11 mouse cellular contexts compared by ENCODE assay signal in genomic region chr13:101696827-101697226, GRCm38 (mm10).
A peak's percentile ranks its signal among the peaks of the same experiment; 100 is the strongest.
DNase-seq lines count a peak whose midpoint lies in the region; ATAC-seq and TF ChIP-seq lines count a peak whose summit lies in the region.
"Had no signal": no experiment of that assay in that cellular context is flagged by ENCODE, and none has a peak within 500 bp of the region (broad histone marks: within the 10 kb centered on the region; RNA-seq: fewer than 3 reads in every experiment).

No protein-coding gene starts in this region.

- no peak overlapping the region for H3K4me3 ChIP-seq in lung, adult 2 months (replicated peaks; ENCODE audit: extremely low read depth, low read depth, low read length)
- no peak overlapping the region for H3K4me3 ChIP-seq in lung, postnatal 0 days (ENCODE audit: low read depth, low read length)
- no peak overlapping the region for H3K4me3 ChIP-seq in kidney, embryonic 15.5 days (replicated peaks)
- H3K4me3 ChIP-seq: erythroblast, embryonic 14.5 days had no signal

- H3K27me3 ChIP-seq in lung, postnatal 0 days (replicated peaks; ENCODE audit: insufficient read depth, low read length): no peaks in the 10 kb centered on the region
- H3K27me3 ChIP-seq in kidney, embryonic 15.5 days: no peaks in the 10 kb centered on the region

- H3K4me2 ChIP-seq in lung, postnatal 0 days (replicated peaks; ENCODE audit: low read depth, low read length): no peak overlapping the region
- H3K4me2 ChIP-seq in kidney, embryonic 15.5 days: no peak overlapping the region
- H3K4me2 ChIP-seq: lung, embryonic 14.5 days had no signal

- H3K9ac ChIP-seq in lung, postnatal 0 days (replicated peaks; ENCODE audit: low read depth): no peak overlapping the region
- H3K9ac ChIP-seq in kidney, embryonic 15.5 days: no peak overlapping the region
- H3K9ac ChIP-seq: lung, embryonic 14.5 days had no signal

- H3K9me3 ChIP-seq in lung, postnatal 0 days (ENCODE audit: low read length): no peaks in the 10 kb centered on the region
- no peaks in the 10 kb centered on the region for H3K9me3 ChIP-seq in kidney, embryonic 15.5 days (replicated peaks)

- H3K4me1 ChIP-seq in lung, adult 2 months (ENCODE audit: control insufficient read depth, insufficient read depth, low read length): peaks cover 14% of the 10 kb centered on the region
- H3K4me1 ChIP-seq in lung, postnatal 0 days (ENCODE audit: insufficient read depth, low read depth, low read length): peaks cover 8% of the 10 kb centered on the region; the same call in 1 of the 2 replicates
- H3K4me1 ChIP-seq in kidney, embryonic 15.5 days: peaks cover 60% of the 10 kb centered on the region

- no peak overlapping the region for H3K27ac ChIP-seq in lung, postnatal 0 days (ENCODE audit: low read length)
- peak overlapping the region; percentile 20; the same call in 1 of the 2 replicates for H3K27ac ChIP-seq in kidney, embryonic 15.5 days

- TF ChIP-seq CTCF in lung, adult 2 months (IDR thresholded peaks at IDR 0.05; ENCODE audit: insufficient read depth, low read length): no peak
- no peak for TF ChIP-seq CTCF in lung, postnatal 0 days (IDR thresholded peaks at IDR 0.05)

- TF ChIP-seq POLR2A in lung, adult 2 months (IDR thresholded peaks at IDR 0.05; ENCODE audit: borderline replicate concordance, extremely low read depth, low read depth, low read length): no peak

- WGBS in lung, adult 2 months: 35% methylated on average over 7 of the region's 7 CpGs
- WGBS in lung, postnatal 0 days: 60% methylated on average over 7 of the region's 7 CpGs
- WGBS in kidney, embryonic 15.5 days: 45% methylated on average over 7 of the region's 7 CpGs

- peaks cover 10% of the 10 kb centered on the region; the same call in 1 of the 2 replicates for H3K36me3 ChIP-seq in lung, postnatal 0 days (ENCODE audit: insufficient read depth, low read length)
- H3K36me3 ChIP-seq in kidney, embryonic 15.5 days: peaks cover 32% of the 10 kb centered on the region

- ATAC-seq in lung, postnatal 0 days: no peak
- ATAC-seq in kidney, embryonic 15.5 days (replicated peaks; ENCODE audit: low FRiP score): no peak
- ATAC-seq: intestine, postnatal 0 days had no signal

- no peak for TF ChIP-seq EP300 in lung, postnatal 0 days (IDR thresholded peaks at IDR 0.05)

- peak; percentile 5 for DNase-seq in lung, adult 2 months
- no peak for DNase-seq in lung, postnatal 0 days (ENCODE audit: low spot score)
- peak; percentile 81 for DNase-seq in T-cell, adult 2 months (ENCODE audit: low spot score)
- peak; percentile 57 for DNase-seq in thymus, postnatal 0 days (ENCODE audit: low spot score)
- DNase-seq in Muller cell, postnatal 12 days (ENCODE audit: inconsistent ontology term): no peak
- no peak for DNase-seq in right cerebral cortex, postnatal 36 days (ENCODE audit: low spot score in 2 of 2)
- DNase-seq: cerebellum, adult 18-20 months; lung, embryonic 14.5 days had no signal

Comparison
In these comparisons a context has a peak if more than half of its experiments do, and no peak if none do; other contexts are left out.
1. DNase-seq: peak in lung, adult 2 months (single experiment), T-cell, adult 2 months (single experiment) and thymus, postnatal 0 days (single experiment); none in lung, postnatal 0 days (single experiment), Muller cell, postnatal 12 days (single experiment) and right cerebral cortex, postnatal 36 days (0 of 2).